Mouse (Mus musculus) retina, embryonic 14.5 days (tissue): ENCODE measurements around the gene Crybb1.

Experiments used
- DNase-seq: peaks from one replicate; pipeline ENCODE4 v3.0.0-alpha.2; 2015; ENCODE audit warnings: low spot score

The Crybb1 gene

DNA sequence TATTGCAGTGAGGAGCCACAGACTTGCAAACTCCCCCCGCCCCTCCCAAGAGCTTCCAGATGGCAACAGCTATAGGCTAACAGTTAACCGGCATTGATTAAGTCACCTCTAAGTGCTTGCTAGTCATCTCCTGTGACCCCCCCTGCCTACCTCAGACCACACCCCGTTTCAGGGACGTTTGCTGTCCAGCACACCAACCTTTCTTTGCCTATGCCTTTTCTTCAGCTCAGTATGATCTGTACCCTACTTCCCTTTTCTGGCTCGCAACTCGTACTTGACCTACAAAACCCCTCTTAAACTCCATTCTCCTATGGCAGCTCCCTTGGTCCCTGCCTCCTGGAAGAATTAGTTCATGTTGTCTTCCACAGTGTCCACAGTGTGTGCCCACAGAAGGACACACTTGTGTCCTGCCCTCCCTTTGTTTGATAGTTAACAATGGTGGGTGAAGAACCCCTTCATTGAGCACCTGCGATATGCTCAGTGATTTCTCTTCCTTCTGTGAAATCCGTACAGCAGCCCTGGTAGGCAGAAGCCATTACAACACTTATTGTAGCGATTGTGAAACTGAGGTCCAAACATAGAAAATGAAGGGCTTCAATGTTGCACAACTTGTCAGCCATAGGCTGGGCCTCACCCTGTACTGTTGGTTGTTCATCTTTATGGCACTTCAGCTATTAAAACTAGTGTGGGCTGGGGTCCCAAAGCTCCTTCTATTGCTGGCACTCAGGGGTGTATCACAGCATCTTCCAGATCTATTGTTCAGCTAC, 10.6 kb downstream of the Crybb1 start:
- DNase-seq = no peak

DNA sequence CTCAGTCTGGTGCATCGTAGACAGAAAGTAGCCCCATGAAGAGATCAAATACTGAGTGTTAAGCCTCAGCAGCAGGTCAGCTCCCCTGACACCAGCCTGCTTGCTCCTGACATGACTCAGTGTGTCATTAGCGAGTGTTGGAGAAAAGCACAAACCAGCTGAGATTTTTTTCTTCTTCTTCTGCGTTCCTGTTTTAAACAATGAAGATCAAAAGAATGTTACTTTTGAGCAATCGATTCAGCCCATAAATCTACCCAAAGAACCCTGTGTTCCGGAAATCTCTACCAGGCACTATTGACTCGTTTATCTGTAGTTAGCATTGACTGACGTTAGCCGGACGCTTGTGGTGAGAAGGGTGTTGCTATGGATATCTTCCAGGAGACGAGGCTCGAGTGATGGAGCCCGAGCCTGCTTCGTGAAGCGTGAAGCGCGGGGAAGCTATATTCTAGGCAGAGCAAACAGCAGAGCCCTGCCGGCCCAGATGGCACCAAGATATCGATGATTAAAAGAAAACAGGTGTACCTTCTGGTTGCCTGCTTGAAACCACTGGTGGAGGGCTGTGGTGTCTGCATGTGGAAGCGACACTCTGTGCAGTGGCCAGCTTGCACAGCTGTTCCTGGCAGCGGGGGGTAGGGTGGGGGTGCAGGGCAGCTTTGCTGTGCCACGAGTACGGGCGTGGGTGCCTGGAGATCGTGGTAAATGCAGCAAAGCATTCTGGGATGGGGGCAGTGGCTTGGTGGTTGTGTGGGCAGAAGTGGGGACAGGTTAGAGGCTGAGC, 15.3 kb downstream of the Crybb1 start:
- DNase-seq = peak; percentile 65

DNA sequence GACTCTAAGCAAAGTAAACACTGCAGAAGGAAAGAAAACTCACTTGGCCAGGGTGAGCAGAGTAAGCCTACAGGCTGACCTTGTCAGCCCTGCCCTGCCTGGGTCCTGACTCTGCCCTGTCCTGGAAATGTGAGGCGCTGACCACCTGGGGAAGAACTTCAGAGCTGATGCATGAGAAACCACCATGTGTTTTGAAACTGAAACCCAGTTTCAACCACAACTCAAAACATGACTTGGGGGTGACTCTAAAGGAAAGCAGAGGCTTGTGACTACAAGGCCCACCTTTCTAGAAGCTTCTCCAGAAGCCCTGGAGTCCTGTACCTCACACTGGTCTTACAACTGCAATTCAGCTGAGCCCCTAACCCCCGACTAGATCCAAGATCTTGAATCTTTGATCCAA, 17.3 kb downstream of the Crybb1 start:
- DNase-seq = no peak

DNA sequence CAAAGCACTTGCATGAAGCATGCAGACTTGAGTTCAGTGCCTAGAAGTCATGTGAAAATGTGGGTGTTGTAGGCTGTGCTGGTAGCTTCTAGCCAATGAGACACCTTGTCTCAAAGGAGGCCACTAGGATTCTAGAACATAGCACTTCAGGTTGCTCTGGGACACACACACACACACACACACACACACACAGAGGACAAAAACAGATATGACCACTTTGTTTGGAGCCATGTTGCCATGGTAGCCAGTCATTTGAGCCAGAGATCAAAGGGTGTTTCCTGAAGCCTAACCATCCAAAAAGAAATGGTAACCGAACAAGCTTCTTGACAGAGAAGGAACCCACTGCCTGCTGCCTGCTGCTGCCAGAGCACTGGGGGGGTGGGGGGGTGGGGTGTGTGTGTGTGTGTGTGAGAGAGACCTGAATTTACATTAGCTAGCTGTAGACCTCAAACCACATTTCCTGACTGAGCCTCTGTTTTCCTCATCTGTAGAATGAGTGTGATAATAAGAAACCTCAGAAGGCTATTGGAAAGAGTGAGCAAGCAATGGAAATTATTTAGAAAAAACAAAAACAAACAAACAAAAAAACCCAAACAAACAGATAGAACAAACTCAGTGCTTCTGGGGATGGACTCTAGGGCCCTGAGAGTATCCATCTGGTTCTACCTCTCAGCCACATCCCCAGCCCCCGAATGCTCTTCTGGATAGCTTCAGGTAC, 18.3 kb downstream of the Crybb1 start:
- peak; percentile 22 for DNase-seq

DNA sequence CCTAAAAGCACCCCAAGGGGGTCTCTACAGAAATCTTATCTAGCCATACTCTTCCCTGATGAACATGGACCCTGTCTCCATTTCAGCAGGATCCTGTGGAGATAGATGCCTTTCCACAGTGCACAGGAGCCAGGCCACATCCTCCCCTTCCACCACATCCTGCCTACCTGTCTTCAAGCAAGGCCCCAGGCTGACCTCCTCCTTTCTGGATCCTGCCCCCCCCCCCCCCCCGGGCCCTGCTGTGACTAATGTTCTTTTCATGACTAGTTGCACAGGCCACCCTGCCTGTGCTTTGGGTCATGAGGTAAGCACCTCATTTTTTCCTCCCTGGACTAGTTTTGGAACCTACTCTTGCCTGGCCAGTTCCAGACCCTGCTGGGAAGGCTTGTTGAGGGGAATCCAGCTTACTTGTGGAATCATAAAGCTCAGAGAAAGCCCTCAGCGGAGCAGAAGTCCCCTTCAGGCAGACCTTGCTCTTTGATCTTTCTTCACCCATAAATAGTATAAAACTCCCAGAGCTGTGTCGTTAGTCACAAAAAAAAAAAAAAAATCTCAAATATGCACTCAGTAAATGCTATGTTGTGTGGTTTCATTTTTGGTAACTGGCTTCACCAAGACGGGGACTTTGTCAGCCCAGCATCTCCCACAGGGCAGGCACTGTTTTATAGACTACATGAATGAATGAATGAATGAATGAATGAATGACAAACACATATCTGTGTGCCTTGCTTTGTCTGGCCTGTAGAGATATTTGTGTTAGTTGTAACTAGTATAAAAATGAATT, 19.6 kb downstream of the Crybb1 start:
- no peak for DNase-seq

DNA sequence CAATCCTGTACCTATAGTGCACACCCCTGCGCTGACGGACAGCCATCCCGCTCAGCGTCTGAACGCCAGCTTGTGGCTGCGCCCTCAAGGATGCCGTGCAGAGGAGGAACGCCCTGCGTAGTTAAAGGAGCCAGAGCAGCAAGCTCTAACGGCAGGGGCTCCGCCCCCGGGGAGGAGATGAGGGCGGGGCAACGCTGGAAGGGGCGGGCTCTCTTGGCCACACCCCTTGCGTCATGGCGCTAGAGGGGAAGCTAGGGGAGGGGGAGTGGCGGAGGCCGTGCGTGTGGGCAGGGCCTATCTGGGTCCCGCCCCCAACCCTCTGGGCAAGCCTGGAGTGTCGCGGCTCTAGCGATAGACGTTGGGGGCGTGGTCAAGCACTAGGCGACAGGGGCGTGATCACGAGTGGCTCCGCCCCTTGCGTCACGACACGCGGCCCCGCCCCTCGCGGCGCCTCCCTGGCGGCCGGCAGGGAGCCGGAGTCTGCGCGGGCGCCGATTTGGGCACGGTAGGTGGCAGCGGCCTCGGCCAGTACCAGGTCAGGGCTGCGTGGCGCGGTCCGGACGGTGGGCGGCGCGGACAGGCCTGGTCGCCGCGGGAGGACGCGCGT, 20.8 kb downstream of the Crybb1 start, which contains the start of gene Tpst2:
TSS of gene Tpst2 (plus strand) at position 425 of the 607 bp plus-strand sequence.
- DNase-seq = peak; percentile 100

DNA sequence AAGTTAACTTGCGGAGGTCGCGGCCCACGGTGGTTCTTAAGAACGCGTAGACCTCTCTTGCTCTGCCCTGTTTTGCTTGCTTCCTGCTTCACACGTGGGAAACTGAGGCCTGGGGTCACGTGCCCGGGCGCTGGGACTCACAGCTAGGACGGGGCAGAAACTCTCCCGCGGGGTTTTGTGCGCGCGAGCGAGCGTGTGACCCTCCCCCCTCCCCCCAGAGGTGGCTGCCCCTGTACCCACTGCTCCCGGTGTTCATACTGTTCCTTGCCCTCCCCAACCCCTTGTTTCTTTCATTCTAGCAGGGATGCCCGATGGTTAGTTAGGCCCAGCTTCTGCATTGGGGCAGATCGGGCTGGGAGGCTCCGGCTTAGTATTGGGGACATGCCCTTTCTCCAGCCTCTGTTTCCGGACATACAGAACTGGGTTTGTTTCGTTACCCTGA, 21.3 kb downstream of the Crybb1 start:
- no peak for DNase-seq

DNA sequence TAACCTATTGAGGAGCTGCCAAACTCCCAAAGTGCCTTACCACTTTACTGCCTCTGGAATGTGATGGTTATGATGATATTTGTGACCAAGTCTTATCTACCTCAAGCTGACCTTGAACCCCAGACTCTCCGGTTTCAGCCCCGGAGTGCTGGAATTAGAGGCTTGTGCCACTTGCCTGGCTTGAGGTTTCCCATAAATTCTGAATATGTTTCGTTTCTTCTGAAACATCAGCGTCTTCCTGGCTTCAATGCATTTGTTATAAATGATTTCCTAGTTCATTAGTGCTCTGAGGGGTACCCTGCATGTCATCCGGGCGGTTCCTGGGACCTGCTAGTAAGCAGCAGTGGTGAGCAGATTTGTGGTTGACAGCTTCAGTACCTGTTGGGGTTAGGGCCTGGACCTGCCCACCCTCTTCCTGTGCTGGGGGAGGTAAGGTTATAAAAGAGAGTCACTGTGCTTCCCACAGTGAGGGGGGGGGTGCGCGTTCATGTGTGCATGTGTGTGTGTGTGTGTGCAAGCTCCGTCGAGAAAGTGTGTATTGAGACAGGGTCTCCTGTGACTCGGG, 22.4 kb downstream of the Crybb1 start:
- no peak for DNase-seq

DNA sequence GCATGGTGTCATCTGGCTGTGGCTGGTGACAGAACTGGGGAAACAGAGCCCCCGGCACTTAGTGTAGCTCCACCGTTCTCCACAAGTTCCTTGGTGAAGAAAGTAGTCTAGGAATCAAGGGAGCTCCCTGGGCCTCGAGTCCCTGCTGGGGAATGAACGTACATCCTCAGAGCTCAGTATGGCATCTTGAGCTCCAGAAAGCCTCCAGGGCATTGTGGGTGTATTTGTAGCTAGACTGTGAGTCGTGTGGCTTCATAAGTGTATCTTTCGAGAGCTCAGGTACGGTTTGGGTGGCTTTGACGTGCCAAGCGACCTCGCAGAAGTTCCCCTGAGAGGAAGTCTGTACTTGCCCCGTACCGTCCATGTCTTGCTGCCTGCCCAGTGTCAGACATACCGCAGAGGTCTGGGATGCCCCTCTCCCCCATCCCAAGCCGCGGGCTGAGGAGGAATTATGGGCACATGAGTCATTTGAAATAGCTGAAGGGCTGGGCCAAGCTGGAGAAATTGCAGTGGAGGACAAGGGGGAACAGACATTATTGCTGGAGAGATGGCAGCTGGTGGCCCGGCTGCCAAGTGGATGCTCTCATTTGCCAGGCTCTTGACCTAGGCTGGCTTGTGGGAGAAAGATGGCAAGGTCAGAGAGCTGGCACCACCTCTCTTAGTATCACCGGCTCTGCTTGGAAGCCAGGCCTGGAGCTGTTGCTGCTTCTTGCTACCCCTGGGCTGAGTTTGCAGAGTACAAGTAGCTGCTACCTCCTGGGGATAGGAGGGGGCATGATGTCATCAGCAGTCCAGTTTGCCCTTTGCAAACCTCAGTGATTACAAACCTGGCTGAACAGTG, 23.8 kb downstream of the Crybb1 start:
- DNase-seq = no peak

DNA sequence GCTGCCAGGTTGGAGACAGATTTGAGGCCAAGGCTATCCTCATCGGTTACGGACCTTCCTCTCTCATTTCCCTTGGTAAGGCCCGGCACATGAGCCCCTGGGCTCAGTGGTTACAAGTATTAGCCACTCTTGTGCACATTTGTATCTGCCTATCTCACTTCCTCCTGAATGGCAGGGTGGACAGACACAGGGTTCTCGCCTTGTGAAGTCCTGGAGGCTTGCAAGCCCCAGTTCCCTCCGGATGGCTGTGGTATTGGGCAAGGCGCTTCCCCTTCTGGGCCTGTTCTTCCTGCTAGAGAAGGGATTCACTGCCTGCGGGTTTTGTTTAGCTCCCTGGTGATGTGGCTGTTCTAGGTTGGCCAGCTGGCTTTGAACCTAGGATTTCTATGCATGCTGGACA, 24.5 kb downstream of the Crybb1 start:
- no peak for DNase-seq

DNA sequence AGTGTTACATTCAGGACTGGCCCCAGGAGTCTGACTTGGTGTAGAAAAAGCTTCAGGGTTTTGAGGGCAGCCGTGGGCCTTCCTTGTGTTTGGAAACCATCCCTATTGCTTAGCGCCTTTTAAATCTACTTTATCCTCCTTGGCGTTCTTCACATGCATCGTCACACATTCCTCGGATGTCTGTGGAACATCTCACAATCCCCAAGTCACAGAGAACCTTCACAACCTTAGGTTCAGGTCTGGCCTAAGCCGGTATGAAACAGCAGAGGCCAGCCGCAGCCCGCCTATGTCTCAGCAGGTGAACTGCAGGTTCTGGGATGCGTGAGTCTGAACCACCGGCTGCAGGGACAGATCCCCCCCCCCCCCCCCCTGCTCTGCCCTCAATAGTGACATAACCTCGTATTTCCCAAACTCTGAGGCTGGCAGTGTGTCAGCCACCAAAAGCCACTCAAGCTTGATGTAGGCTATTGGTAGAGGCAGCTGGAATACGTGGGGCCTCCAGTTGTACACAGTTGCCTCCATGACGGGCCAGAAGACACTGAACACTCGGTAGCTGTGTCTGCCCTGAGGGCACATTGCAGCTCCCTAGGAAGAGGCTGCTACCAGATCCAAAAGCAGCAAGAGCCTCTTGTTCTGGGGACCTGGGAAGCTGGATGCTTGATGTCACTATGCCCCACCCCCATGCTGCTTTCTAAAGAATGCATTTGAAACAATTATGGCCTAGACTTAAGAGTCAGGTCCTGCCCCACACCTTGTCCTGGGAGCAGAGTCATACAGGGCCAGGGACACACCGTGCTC, 25.4 kb downstream of the Crybb1 start:
- peak; percentile 9 for DNase-seq

DNA sequence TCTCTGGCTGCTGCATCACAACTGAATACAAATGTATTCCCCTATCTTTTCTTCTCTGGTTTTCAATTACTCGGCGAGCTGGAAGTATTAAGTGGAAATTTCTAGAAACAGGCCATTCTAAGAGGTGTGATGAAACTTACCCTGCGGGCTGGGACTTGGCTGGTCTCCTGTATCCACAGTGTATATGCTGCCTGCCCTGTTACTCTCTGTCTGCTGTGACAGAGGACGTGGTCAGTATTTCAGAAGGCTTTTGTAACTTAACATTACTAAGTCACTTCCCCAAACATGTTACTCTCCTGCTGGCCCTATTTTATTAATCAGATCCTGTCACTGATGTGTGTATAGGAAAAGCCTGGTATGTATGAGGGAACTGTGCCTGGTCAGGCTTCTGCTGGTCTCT, 26.1 kb downstream of the Crybb1 start:
- DNase-seq = no peak

DNA sequence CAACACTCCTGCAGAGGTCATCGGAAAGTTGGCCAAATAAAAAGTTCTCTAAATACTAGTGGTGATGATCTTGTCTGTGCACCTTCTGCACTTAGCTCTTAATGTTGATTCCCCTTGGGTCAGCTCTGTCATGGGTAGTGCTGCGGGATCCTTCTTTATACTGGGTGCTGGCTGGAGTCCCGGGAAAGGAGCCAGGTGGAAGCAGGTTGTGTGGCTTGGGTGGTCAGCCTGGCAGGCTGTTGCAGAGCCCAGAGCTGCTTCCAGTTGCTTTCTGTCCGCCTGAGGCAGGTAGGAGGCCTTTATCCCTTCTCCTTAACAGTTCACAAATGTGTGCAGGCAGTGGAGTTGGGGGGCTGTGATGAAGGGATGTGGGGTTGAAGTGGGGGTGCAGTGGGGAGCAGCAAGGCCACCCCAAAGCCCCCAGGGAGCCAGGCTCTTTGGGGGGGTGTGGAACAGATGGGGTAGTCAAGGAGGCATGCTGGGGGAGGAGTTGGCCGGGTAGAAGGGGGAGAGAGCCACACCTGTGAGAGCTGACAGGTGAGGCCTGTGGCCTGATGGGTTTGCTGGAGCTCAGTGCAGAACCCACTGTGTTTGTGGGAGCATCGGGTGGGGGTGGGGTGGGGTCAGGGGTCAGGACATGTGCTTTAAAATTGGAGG, 26.6 kb downstream of the Crybb1 start:
- no peak for DNase-seq

DNA sequence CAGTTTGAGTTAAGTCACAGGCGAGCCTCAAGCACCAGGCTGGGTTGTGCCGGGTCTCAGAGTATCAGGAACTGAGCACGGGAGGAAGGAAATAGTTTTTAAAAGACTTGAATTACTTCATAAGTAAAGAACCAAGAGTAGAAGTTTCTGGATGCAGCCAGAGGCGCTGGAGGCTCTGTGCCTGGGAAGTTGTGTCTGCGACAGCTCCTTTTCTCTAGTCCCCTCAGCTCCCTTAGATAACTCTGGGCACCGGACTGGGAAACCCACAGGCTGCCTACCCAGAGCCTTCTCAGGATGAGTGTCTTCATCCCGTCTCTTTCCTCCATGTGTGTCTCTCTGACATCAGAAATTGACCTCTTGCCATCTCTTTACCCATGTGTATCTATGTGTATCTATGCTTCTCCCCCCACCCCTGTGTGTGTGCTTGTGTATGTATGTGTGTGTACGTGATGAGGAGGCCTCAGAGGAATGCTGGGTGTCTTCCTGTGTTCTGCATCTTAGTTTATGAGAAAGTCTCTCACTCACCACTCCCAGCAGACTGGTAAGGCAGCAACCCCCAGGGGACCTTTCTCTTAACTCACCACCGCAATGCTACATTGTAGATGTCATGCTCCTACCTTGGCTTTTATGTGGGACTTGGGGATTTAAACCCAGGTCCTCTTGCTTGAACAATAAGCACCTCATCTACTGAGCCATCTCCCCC, 27.3 kb downstream of the Crybb1 start:
- no peak for DNase-seq

DNA sequence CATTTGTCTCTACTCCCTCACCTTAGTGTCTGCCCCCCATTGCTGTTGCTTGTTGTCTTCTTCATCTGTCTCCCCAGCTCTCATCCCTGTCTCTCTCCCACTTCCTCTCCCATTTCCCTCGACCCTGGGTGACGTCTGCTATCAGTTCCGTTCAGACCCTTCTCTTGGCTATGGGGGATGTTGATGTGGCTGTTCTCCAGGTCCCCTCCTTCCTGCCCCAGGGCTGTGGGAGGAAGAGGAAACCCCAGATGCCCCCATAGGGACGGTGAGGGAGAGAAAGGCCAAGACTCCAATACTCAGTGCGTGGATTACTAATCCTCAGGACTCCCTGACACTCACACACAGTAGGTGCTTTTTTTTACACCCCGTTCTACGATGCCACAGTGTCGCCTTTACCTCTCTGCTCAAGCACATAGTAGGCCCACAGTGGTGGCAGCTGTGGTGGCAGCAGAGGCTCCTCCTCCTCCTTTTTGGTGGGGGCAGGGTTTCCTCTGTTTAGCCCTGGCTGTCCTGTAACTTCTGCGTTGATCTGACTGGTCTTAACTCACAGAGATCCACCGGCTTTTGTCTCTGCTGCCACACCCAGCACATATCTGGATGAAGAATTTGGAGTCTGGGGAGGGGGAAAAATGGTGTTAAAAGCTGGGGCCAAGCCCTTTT, 28.1 kb downstream of the Crybb1 start:
- DNase-seq = no peak

DNA sequence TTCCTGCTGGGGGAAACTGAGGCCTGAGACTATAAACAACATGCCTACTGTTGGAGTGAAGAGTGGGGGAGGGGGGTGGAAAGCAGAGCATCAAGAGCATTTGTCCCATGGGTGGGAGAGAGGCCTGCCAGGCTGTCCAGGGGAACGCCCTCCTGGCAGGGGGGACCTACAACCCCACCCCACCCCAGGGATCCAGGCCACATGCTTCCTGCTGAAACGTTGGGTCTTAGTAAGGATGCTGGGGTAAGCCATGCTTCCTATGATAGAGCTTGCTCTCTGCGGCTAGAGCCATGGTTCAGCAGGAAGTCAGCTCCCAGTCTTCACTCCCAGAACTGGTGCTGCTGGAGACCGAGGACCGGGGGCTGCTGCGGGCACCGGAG, 28.6 kb downstream of the Crybb1 start:
- no peak for DNase-seq

DNA sequence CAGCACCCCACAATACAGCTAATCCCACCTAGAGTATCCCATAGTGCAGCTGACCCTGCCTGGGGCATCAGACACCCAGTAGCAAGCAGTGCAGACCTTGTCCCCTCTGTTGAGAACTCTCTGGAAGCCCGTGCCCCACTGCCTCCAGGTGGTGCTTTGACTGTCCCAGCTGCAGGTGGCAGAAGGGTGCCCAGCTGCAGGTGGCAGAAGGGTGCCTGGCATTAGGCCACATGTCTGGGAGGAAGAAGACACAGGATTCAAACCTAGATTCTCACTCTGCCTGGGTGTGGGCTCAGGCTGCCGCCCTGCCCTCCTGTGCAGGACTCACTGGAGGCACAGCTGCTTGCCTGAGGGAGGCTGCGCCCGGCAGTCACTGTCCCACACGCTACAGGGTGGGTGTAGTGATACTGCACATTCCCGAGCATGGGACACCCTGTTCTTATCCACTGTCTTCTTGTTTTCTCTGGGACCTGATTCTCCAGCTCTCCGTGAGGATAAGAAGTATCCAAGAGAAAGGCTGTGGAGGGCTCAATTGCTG, 30.0 kb downstream of the Crybb1 start:
- no peak for DNase-seq
